Mouse (Mus musculus) heart, adult 2 months (tissue): ENCODE results near the gene Dram1.

Experiments
- CTCF ChIP-seq: fragments of 200-600 bp; IDR thresholded peaks from 2 replicates; pipeline ENCODE4 v1.8.1; 2022; ENCODE audit warnings: antibody characterized with exemption, mild to moderate bottlenecking, moderate library complexity
- EP300 ChIP-seq: fragments of 200-500 bp; IDR thresholded peaks from 2 replicates; pipeline ENCODE4 v1.6.1; 2011; ENCODE audit warnings: low read depth, low read length, control low read depth; ENCODE audit not compliant: insufficient read depth
- POLR2A ChIP-seq: fragments of 200-500 bp; IDR thresholded peaks from 2 replicates; pipeline ENCODE4 v1.6.1; 2011; ENCODE audit warnings: mild to moderate bottlenecking, low read depth, low read length, control low read depth; ENCODE audit not compliant: insufficient read depth

DNA sequence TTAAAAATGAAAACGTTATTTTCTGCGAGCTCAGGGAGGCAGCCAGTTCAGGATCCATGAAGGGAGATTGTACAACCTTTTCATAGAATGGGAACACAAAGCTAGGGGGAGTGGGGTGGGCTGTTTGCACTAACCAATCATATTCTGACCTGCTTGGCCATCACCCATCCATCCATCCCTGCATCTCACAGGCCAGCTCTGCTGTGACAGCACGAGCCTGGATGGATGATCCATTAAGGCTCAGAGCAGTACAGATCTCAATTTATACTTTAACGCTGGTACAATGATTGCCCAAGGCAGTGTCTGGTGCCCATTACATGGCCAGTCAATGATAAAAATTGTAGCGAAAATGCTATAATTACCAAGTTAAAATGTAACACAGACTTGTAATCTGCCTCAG is 48.0 kb upstream of the Dram1 start:
- TF ChIP-seq POLR2A (no peak), CTCF (no peak), EP300 (no peak)
